Mouse (Mus musculus) layer of hippocampus, adult 9-10 months (tissue): Measurements from ENCODE around the gene Lrrc63.

Experiments used
- DNase-seq: peaks from one replicate; pipeline ENCODE4 v3.0.0; 2022; ENCODE audit warnings: low spot score

The Lrrc63 gene

DNA sequence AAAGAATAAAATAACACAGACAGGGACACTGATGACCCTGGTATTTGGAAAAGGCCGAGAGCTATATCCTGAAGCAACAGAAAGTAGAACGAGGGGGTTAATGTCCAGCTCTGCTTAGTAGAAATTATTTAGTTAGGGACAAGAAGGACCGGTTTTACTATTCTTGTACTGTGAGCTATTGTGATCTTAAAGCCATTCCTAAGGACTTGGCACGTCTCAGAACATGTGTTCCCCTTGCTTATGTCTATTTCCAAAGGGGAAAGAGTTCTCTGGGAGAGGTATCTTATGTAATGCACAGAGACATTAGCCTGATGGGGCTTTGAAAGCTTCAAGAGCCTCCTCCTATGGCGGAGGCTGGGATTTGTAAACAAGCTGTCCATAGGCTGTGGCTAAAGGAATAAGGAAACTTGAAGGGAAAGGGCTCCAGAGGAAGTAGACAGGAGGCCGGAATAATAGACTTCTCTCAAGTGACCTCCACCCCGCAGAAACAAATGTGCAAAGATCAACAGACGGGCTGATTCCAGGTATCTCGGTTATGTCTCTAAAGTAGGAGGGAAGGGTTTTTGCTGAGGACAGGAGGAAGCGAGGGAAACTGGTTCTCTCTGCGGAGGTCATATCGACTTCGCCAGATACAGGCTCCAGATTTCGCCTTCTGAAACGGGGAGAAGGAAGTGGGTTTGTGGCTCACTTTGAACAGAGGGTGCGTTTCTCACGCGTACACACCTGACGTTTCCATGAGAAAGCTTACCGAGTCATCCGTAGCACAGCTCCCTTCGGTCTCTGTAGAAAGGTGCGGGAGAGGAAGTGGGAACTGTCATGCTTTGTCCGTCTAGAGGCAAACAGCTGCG lies 5.7 kb upstream of the Lrrc63 start:
- no peak for DNase-seq

- DNase-seq: no peak
These were observed 749 bp upstream of the Lrrc63 start for GRCm38 (mm10) chr14:75131324-75131935.

DNA sequence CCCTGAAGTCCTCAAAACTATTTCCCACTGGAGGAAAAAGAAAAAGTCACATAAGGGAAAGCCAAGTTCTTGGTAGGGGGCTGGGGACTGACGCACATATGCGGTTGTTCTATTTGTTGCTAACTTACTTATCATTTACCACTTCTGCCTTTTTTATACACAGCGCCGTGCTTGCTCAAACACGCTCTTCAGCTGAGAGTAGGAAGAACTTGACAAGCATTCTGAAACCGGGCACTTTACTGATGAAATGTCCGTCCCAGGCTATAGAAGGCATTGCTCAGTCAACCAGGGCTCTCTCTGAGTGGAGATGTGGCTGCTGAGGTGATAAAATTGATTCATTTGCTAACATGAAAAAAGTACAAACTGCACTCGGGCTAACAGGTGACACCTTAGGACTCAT lies 9.0 kb downstream of the Lrrc63 start:
- DNase-seq: no peak

GRCm38 (mm10) chr14:75102956-75103355 lies 27.7 kb downstream of the Lrrc63 start:
- DNase-seq: no peak

- DNase-seq: no peak
These were observed 52.7 kb downstream of the Lrrc63 start for GRCm38 (mm10) chr14:75077946-75078345.

- DNase-seq: no peak
These were observed 55.1 kb downstream of the Lrrc63 start for GRCm38 (mm10) chr14:75075299-75076180.

DNA sequence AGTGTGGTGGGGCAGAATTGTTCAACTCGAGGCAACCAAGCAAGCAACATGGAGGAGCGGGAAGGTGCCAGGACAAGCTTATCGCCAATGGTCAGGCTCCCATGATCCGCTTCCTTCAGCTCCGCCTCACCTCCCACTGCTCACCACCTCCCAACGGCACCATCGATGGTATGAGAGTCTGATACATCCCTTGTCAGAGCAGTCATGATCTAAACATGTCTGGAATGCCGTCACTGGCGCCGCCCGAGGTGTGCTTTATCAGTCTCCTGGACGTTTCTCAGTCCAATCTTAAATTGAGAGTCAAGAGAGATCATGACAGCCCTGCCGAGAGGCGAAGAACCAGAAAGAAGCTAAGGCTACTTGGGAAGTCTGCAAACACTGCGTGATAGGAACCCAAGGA lies 59.6 kb downstream of the Lrrc63 start:
- no peak for DNase-seq

- no peak for DNase-seq
These were observed 61.2 kb downstream of the Lrrc63 start for GRCm38 (mm10) chr14:75069356-75069979.

- DNase-seq: no peak
These were observed 62.1 kb downstream of the Lrrc63 start for GRCm38 (mm10) chr14:75068430-75069112.

- DNase-seq: no peak
These were observed 65.5 kb downstream of the Lrrc63 start for GRCm38 (mm10) chr14:75065211-75065610.

GRCm38 (mm10) chr14:75064520-75064919 lies 66.2 kb downstream of the Lrrc63 start:
- DNase-seq: no peak

- DNase-seq: no peak
These were observed 66.7 kb downstream of the Lrrc63 start for GRCm38 (mm10) chr14:75063936-75064335.

DNA sequence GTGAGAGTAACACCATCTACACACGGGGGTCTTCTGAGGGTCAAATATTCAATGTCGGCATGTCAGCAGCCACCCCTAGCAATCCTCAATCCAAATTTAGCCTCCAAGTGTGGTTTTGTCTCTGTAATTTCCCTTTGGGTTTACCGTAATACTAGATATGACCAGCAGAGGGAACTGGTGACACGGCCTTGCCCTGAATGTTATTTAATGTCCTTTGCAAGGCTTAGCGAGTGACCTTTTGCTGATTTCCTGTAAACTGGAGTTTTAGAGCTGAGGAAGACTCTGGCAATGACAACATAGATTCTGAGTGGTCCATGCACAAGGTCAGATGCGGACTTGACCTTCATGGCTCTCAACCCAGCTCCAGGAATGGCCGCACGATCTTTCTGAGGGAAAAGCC lies 70.1 kb downstream of the Lrrc63 start:
- DNase-seq: no peak

DNA sequence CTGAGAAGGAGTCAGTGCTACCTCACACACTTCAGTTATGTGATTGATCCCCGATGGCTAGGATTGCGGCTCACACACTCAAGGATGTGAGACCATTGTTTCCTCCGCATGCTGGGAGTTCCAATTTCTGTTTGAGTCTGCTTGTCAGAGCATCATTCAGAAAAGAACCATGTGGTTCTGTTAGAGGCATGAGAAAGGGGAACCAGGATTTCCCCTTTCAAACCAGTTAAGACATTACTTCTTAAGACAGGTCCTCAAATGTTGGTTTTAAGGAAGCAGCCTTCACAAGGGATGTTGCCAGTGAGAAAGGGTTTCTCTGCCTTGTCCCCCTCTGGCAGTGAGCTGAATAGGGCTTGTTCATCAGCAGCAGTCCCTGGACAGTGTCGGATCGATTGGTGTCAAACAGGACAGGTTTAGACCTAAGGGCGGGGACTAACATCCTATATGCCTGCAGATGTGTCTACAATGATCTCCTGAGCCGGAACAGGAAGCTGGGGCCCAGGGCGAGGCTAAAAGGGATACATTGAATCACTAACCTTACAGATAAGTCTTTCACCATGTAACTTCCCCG lies 73.7 kb downstream of the Lrrc63 start:
- DNase-seq: no peak

GRCm38 (mm10) chr14:75054455-75055343 lies 76.0 kb downstream of the Lrrc63 start:
- DNase-seq: no peak

- no peak for DNase-seq
These were observed 78.2 kb downstream of the Lrrc63 start for GRCm38 (mm10) chr14:75052451-75052850.

DNA sequence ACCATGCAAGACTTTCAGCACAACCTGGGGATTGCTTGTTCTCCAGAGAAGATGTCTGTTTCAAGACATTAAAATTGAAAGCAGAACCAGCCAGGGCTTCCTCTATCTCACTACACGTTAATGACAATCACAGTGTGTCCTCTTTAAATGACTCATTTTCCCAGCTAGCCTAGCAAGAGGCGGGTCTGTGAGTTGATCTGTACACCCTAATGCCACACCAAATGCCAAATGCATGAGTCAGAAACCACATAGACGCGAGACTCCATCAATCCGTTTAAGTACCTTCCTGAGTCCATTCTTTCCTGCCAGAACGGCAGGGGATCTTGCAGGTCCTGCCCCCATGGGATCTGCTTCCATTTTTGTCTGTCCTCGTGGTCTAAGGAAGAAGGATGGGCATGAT lies 85.5 kb downstream of the Lrrc63 start:
- no peak for DNase-seq

- DNase-seq: no peak
These were observed 95.2 kb downstream of the Lrrc63 start for GRCm38 (mm10) chr14:75035431-75035830.
